Mouse (Mus musculus): ENCODE results near the gene Kndc1. TPM values are rescaled to one million over a fixed set of nuclear protein-coding genes. Genes with fewer than 3 reads are reported as not detected.

Kndc1 gene
- polyA plus RNA-seq, 1 experiment from 2014 or later = not detected

DNA sequence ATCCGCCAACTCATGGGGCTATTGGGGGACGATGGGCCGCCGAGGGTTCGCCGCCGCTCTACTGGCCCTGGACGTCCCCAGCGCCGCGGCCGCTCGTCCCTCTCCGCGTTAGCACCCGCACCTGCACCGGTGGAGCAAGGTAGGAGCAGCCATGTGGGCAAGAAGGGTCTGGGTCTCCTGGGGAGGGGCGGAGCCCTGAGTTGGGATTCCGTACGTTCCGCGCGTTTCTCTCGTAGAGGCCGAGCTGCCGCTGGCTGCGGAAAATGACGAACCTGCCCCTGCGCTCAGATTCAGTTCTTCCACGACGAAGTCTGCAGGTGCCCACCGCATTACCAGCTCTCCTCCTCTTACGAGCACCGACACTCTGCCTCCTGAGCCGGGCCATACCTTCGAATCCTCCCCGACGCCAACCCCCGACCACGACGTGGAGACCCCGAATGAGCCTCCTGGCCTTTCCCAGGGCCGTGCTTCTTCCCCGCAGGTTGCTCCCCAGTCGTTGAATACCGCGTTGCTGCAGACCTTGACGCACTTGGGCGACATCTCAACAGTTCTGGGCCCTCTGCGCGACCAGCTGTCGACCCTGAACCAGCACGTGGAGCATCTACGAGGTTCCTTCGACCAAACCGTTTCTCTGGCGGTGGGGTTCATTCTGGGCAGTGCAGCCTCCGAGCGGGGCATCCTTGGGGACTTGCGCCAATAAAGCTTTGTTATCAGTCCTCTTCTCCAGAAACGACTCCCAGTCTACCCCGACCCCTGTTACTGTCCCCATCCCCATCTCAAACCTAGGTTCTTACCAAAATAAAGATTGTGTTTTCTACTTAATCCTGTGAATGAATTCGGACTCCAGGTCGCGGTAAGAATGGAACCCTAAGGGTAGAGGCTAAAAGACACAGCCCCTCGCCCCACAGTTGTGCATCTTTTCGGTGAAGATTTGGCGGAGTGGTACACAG, 50.1 kb downstream of the Kndc1 start:
- Histone ChIP-seq H3K4me2 (ENCODE audit: low read depth, low read length) (peak overlapping the region; percentile 33), H3K4me1 (ENCODE audit: insufficient read depth) (peaks cover 7% of the 10 kb centered on the region; the same call in 1 of the 2 replicates), H3K4me3 (ENCODE audit: low read depth, low read length) (peak overlapping the region; percentile 11), H3K27ac (ENCODE audit: low read depth) (no peak overlapping the region), H3K9ac (replicated peaks) (no peak overlapping the region), H3K36me3 (replicated peaks; ENCODE audit: insufficient read depth, low read length) (no peaks in the 10 kb centered on the region), H3K9me3 (ENCODE audit: low read length) (no peaks in the 10 kb centered on the region), H3K27me3 (ENCODE audit: insufficient read depth, low read length) (peaks cover 61% of the 10 kb centered on the region)
- TF ChIP-seq EP300 (IDR thresholded peaks at IDR 0.05; ENCODE audit: low read depth) = no peak
- no peak for TF ChIP-seq CTCF (IDR thresholded peaks at IDR 0.05; ENCODE audit: low read depth)
- WGBS (ENCODE audit: insufficient replicate concordance) = 4% methylated on average over 68 of the region's 68 CpGs
- DNase-seq (no peak), ATAC-seq (no peak)

DNA sequence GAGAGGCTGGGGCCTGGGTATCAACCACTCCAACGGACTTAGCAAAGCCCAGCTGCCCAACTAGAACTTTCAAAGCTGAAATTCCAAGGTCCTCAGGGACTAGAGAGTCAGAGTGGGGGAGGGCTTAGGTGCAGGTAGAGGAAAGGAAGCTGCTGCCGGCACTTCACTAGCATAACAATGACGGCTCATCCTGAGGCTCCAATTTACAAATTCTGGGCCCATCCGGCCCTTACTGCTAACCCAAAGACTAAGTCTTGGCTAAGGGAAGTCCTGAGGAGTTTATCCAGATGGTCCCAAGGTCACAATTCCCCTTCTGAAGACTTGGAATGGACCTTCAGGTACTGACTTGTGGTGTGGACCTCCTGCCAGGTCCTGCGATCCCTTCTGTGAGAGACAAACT, 51.0 kb downstream of the Kndc1 start:
- Histone ChIP-seq H3K36me3 (replicated peaks; ENCODE audit: insufficient read depth, low read length) (no peaks in the 10 kb centered on the region), H3K9ac (replicated peaks) (no peak overlapping the region), H3K27me3 (ENCODE audit: insufficient read depth, low read length) (peaks cover 59% of the 10 kb centered on the region), H3K4me3 (ENCODE audit: low read depth, low read length) (no peak overlapping the region), H3K27ac (ENCODE audit: low read depth) (no peak overlapping the region), H3K9me3 (ENCODE audit: low read length) (no peaks in the 10 kb centered on the region), H3K4me1 (ENCODE audit: insufficient read depth) (peaks cover 10% of the 10 kb centered on the region; the same call in 1 of the 2 replicates), H3K4me2 (ENCODE audit: low read depth, low read length) (no peak overlapping the region)
- DNase-seq (no peak), ATAC-seq (no peak)
- TF ChIP-seq CTCF (IDR thresholded peaks at IDR 0.05; ENCODE audit: low read depth) = no peak
- no peak for TF ChIP-seq EP300 (IDR thresholded peaks at IDR 0.05; ENCODE audit: low read depth)
- 18% methylated on average over 5 of the region's 5 CpGs for WGBS (ENCODE audit: insufficient replicate concordance)

DNA sequence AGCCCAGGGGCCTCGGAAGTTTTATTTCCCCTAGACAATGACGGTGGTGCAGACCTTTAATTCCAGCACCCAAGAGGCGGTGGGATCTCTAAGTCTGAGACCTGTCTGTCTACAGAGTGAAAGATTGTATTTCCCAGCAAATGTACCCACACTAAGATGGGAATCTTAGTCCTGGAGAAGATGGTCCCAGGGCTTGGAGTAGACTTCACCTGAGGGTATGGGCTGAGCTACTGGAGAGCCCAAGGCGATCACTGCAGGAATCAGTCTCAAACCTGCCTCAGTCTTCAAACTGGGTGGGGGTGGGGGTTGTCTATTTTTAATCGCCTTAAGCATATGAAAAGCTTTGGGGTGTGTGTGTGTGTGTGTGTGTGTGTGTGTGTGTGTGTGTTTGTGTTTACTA, 51.5 kb downstream of the Kndc1 start:
- H3K27ac ChIP-seq (ENCODE audit: low read depth) = no peak overlapping the region
- TF ChIP-seq CTCF (IDR thresholded peaks at IDR 0.05; ENCODE audit: low read depth) = no peak
- TF ChIP-seq EP300 (IDR thresholded peaks at IDR 0.05; ENCODE audit: low read depth) = no peak
- no peak overlapping the region for H3K4me3 ChIP-seq (ENCODE audit: low read depth, low read length)
- DNase-seq (no peak), ATAC-seq (no peak)
- H3K4me1 ChIP-seq (ENCODE audit: insufficient read depth) = peaks cover 12% of the 10 kb centered on the region; the same call in 1 of the 2 replicates
- peaks cover 56% of the 10 kb centered on the region for H3K27me3 ChIP-seq (ENCODE audit: insufficient read depth, low read length)
- no peaks in the 10 kb centered on the region for H3K9me3 ChIP-seq (ENCODE audit: low read length)
- no peak overlapping the region for H3K9ac ChIP-seq (replicated peaks)
- WGBS (ENCODE audit: insufficient replicate concordance) = 35% methylated on average over 5 of the region's 5 CpGs
- H3K4me2 ChIP-seq (ENCODE audit: low read depth, low read length) = no peak overlapping the region
- H3K36me3 ChIP-seq (replicated peaks; ENCODE audit: insufficient read depth, low read length) = no peaks in the 10 kb centered on the region

DNA sequence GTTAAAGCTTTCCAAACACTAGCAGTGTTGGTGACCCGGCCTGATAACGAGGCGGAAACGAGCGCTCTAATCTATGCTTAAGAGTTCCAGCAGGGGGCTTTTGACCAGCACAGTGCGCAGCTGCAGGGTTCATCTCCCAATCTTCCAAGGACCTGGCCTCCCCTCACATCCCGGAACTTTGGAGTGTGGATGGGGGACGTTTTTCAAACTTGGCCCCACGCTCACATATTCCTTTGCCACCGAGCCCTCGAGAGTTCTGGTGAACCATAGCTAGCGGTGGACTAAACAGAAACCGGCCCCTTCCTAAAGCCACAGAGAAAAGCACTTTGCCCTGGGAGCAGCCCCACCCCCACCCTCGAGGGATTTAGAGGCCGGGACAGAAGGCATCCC, 55.4 kb downstream of the Kndc1 start:
- TF ChIP-seq EP300 (IDR thresholded peaks at IDR 0.05; ENCODE audit: low read depth) = no peak
- TF ChIP-seq CTCF (IDR thresholded peaks at IDR 0.05; ENCODE audit: low read depth) = peak; percentile 62
- peak overlapping the region; percentile 66 for H3K4me3 ChIP-seq (ENCODE audit: low read depth, low read length)
- no peaks in the 10 kb centered on the region for H3K9me3 ChIP-seq (ENCODE audit: low read length)
- H3K4me1 ChIP-seq (ENCODE audit: insufficient read depth) = peaks cover 11% of the 10 kb centered on the region; the same call in 1 of the 2 replicates
- H3K9ac ChIP-seq (replicated peaks) = peak overlapping the region; percentile 52
- H3K27me3 ChIP-seq (ENCODE audit: insufficient read depth, low read length) = peaks cover 28% of the 10 kb centered on the region
- no peaks in the 10 kb centered on the region for H3K36me3 ChIP-seq (replicated peaks; ENCODE audit: insufficient read depth, low read length)
- peak overlapping the region; percentile 93 for H3K4me2 ChIP-seq (ENCODE audit: low read depth, low read length)
- DNase-seq (peak; percentile 63), ATAC-seq (peak; percentile 80)
- H3K27ac ChIP-seq (ENCODE audit: low read depth) = 0 out of 2 replicates have a peak overlapping the region, but pooled peaks have one; percentile 37
- under 1% methylated on average over 15 of the region's 15 CpGs for WGBS (ENCODE audit: insufficient replicate concordance)

DNA sequence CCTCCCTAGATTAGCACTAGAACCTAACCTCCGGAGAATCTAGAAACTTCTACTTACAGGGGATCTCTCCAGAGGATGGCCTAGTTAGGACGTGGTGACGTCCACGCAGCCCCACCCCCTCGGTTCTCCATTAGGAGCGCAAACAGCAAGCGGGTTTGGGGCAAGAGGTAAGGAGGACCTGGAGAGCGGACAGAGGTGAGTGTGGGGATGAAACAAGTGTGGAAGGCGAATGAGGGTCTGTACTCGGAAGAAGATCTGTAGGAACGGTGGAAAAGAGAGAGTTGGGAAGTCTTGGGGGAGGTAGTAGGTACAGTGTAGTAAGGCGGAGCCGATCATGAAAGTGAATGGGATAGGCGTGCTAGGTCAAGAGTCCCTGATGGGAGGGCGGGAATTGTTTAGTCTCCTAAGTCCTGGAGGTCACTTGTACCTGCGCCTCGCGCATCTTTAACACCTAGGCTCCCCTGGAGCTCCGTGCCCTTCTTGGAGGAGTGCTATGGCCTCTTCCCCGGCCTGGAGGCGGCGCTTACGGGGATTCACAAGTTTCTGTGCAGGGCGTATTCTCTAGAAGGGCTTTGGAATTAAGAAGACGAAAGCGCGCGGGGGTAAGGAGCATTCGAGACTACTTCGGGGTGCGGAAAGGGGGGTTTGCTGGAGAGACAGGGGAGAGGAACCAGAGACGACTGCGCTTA, 55.9 kb downstream of the Kndc1 start:
- H3K36me3 ChIP-seq (replicated peaks; ENCODE audit: insufficient read depth, low read length) = no peaks in the 10 kb centered on the region
- H3K4me3 ChIP-seq (ENCODE audit: low read depth, low read length) = peak overlapping the region; percentile 66
- ATAC-seq = peak; percentile 85
- H3K4me1 ChIP-seq (ENCODE audit: insufficient read depth) = peaks cover 11% of the 10 kb centered on the region; the same call in 1 of the 2 replicates
- TF ChIP-seq EP300 (IDR thresholded peaks at IDR 0.05; ENCODE audit: low read depth) (no peak), CTCF (IDR thresholded peaks at IDR 0.05; ENCODE audit: low read depth) (no peak)
- peaks cover 23% of the 10 kb centered on the region for H3K27me3 ChIP-seq (ENCODE audit: insufficient read depth, low read length)
- peak overlapping the region; percentile 93 for H3K4me2 ChIP-seq (ENCODE audit: low read depth, low read length)
- H3K27ac ChIP-seq (ENCODE audit: low read depth) = peak overlapping the region; percentile 53
- DNase-seq = peak; percentile 75
- H3K9me3 ChIP-seq (ENCODE audit: low read length) = no peaks in the 10 kb centered on the region
- under 1% methylated on average over 32 of the region's 33 CpGs for WGBS (ENCODE audit: insufficient replicate concordance)
- H3K9ac ChIP-seq (replicated peaks) = peak overlapping the region; percentile 52

DNA sequence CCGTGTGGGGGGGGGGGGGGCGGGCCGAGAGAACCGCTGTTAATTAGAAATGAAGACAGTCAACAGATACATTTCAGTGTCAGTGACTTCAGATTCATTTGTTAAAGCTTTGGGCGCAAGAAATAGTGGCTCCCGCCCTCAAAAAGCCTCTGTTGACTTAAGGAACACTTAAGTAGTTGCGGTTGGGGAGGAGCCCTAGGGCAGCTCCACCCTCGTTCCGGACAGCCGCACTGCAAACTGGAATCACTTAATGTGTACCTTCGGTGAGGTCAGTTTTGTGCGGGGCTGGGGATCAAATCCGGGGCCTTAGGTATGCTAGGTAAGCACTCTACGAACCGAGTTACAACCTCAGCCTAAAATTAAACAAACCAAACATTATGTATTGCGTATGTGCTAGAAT, 56.6 kb downstream of the Kndc1 start:
- peak overlapping the region; percentile 53 for H3K27ac ChIP-seq (ENCODE audit: low read depth)
- H3K27me3 ChIP-seq (ENCODE audit: insufficient read depth, low read length) = peaks cover 16% of the 10 kb centered on the region
- TF ChIP-seq CTCF (IDR thresholded peaks at IDR 0.05; ENCODE audit: low read depth) (no peak), EP300 (IDR thresholded peaks at IDR 0.05; ENCODE audit: low read depth) (no peak)
- ATAC-seq = 0 out of 2 replicates have a peak, but pooled peaks have one; percentile 20
- no peaks in the 10 kb centered on the region for H3K9me3 ChIP-seq (ENCODE audit: low read length)
- peak overlapping the region; percentile 52; the same call in 1 of the 2 replicates for H3K9ac ChIP-seq (replicated peaks)
- peak; percentile 43 for DNase-seq
- H3K36me3 ChIP-seq (replicated peaks; ENCODE audit: insufficient read depth, low read length) = no peaks in the 10 kb centered on the region
- H3K4me2 ChIP-seq (ENCODE audit: low read depth, low read length) = peak overlapping the region; percentile 93
- 4% methylated on average over 16 of the region's 16 CpGs for WGBS (ENCODE audit: insufficient replicate concordance)
- H3K4me3 ChIP-seq (ENCODE audit: low read depth, low read length) = peak overlapping the region; percentile 66
- H3K4me1 ChIP-seq (ENCODE audit: insufficient read depth) = peaks cover 11% of the 10 kb centered on the region; the same call in 1 of the 2 replicates

Data from liver, postnatal 0 days (tissue).